Mouse (Mus musculus) spleen, adult 2 months (tissue): ENCODE data around the gene Ppp1ca.

Experiments
- CTCF ChIP-seq: fragments of 200-500 bp; IDR thresholded peaks from 2 replicates; pipeline ENCODE4 v1.5.1; 2011; ENCODE audit warnings: mild to moderate bottlenecking, inconsistent platforms; ENCODE audit not compliant: insufficient read depth, insufficient read length, insufficient replicate concordance; ENCODE audit errors: extremely low read depth
- POLR2A ChIP-seq: fragments of 200-500 bp; IDR thresholded peaks from 2 replicates; pipeline ENCODE4 v1.6.1; 2011; ENCODE audit warnings: low read depth, low read length, inconsistent platforms

- TF ChIP-seq CTCF, result no peak
- TF ChIP-seq POLR2A, result no peak
Observed at GRCm38 (mm10) chr19:4196548-4196947, 4.7 kb downstream of the Ppp1ca start.
